Mouse (Mus musculus) testis, adult 2 months (tissue): ENCODE data around the gene Gm10518.

Experiments used
- CTCF ChIP-seq: fragments of 200-500 bp; IDR thresholded peaks from 2 replicates; pipeline ENCODE4 v1.5.1; 2012; ENCODE audit warnings: low read depth, mild to moderate bottlenecking, inconsistent platforms, low read length, moderate library complexity; ENCODE audit not compliant: control insufficient read depth, insufficient read depth, insufficient replicate concordance
- POLR2A ChIP-seq: fragments of 200-500 bp; IDR thresholded peaks from 2 replicates; pipeline ENCODE4 v1.6.1; 2012; ENCODE audit warnings: low read depth, mild to moderate bottlenecking, inconsistent platforms, low read length, moderate library complexity; ENCODE audit not compliant: control insufficient read depth

- TF ChIP-seq POLR2A = no peak
- no peak for TF ChIP-seq CTCF
These were observed 30.4 kb downstream of the Gm10518 start for GRCm38 (mm10) chr1:179833596-179833995.
